Mouse (Mus musculus) lung, embryonic 15.5 days (tissue): ENCODE results near the gene Thrb. TPM values are rescaled to one million over a fixed set of nuclear protein-coding genes. Genes with fewer than 3 reads are reported as not detected.

Experiments
- ATAC-seq: fragments of 200-750 bp; cut with Nextera tagmentation; 2 replicates; pipeline ENCODE4 v1.8.0; 2017; ENCODE audit warnings: moderate number of reproducible peaks, borderline replicate concordance; ENCODE audit not compliant: low FRiP score, low TSS enrichment; ENCODE audit errors: extremely low read depth
- H3K27ac ChIP-seq: fragments of 300-500 bp; sonication (generic); 2 replicates; pipeline ENCODE4 v1.5.1; 2015; ENCODE audit warnings: moderate library complexity, mild to moderate bottlenecking, inconsistent platforms
- H3K27me3 ChIP-seq: fragments of 300-500 bp; sonication (generic); 2 replicates; pipeline ENCODE4 v1.6.1; 2015; ENCODE audit warnings: inconsistent platforms
- H3K36me3 ChIP-seq: fragments of 300-500 bp; sonication (generic); 2 replicates; pipeline ENCODE4 v1.6.1; 2015; ENCODE audit warnings: inconsistent platforms
- H3K4me1 ChIP-seq: fragments of 300-500 bp; sonication (generic); 2 replicates; pipeline ENCODE4 v1.6.1; 2015; ENCODE audit warnings: inconsistent platforms
- H3K4me2 ChIP-seq: fragments of 300-500 bp; sonication (generic); 2 replicates; pipeline ENCODE4 v1.6.1; 2015; ENCODE audit warnings: inconsistent platforms, mild to moderate bottlenecking, moderate library complexity
- H3K4me3 ChIP-seq: fragments of 300-500 bp; sonication (generic); 2 replicates; pipeline ENCODE4 v1.5.1; 2015; ENCODE audit warnings: mild to moderate bottlenecking, inconsistent platforms
- H3K9ac ChIP-seq: fragments of 300-500 bp; sonication (generic); 2 replicates; pipeline ENCODE4 v1.6.1; 2015; ENCODE audit warnings: inconsistent platforms
- H3K9me3 ChIP-seq: fragments of 300-500 bp; sonication (generic); 2 replicates; pipeline ENCODE4 v1.6.1; 2016; ENCODE audit warnings: inconsistent platforms
- WGBS: fragments of 180-500 bp; shearing (Covaris S2); methylation state at CpG from one replicate; pipeline ENCODE4 v1.1.7; 2015; 5-methylcytosine and 5-hydroxymethylcytosine counted together
- polyA plus RNA-seq: library from polyadenylated mRNA; unstranded; fragments of >200 nt; fragmentation: Nextera tagmentation; extraction: Ambion mirVana; gene quantifications from 2 replicates; pipeline ENCODE4 v1.2.1, GENCODE M21; 2015

The Thrb gene
- polyA plus RNA-seq, 1 experiment from 2014 or later = 1.9 TPM

- no peak overlapping the region for H3K9ac ChIP-seq
- H3K4me1 ChIP-seq = peaks cover 15% of the 10 kb centered on the region
- no peak overlapping the region for H3K4me3 ChIP-seq
- no peak for ATAC-seq
- H3K9me3 ChIP-seq = no peaks in the 10 kb centered on the region
- WGBS = 49% methylated on average over 5 of the region's 5 CpGs
- no peaks in the 10 kb centered on the region for H3K36me3 ChIP-seq
- no peak overlapping the region for H3K27ac ChIP-seq
- H3K4me2 ChIP-seq = no peak overlapping the region
- H3K27me3 ChIP-seq = peaks cover 35% of the 10 kb centered on the region
These were observed 2.0 kb downstream of the Thrb start for GRCm38 (mm10) chr14:17662087-17662486.

GRCm38 (mm10) chr14:17674335-17674734, 14.3 kb downstream of the Thrb start:
- no peaks in the 10 kb centered on the region for H3K27me3 ChIP-seq
- no peak overlapping the region for H3K4me3 ChIP-seq
- H3K9me3 ChIP-seq = no peaks in the 10 kb centered on the region
- 84% methylated on average over 1 of the region's 1 CpGs for WGBS
- H3K27ac ChIP-seq = no peak overlapping the region
- H3K4me2 ChIP-seq = no peak overlapping the region
- no peaks in the 10 kb centered on the region for H3K36me3 ChIP-seq
- ATAC-seq = no peak
- H3K9ac ChIP-seq = no peak overlapping the region
- H3K4me1 ChIP-seq = no peaks in the 10 kb centered on the region

- 55% methylated on average over 3 of the region's 3 CpGs for WGBS
- no peak overlapping the region for H3K4me3 ChIP-seq
These were observed 15.2 kb downstream of the Thrb start for GRCm38 (mm10) chr14:17675214-17675613.

GRCm38 (mm10) chr14:17681479-17681878, 21.4 kb downstream of the Thrb start:
- H3K9ac ChIP-seq = no peak overlapping the region

More at GRCm38 (mm10) chr14:17675214-17675613, 15.2 kb downstream of the Thrb start:
- Histone ChIP-seq H3K9ac (no peak overlapping the region), H3K27ac (no peak overlapping the region), H3K36me3 (no peaks in the 10 kb centered on the region), H3K4me1 (no peaks in the 10 kb centered on the region), H3K4me2 (no peak overlapping the region), H3K9me3 (no peaks in the 10 kb centered on the region), H3K27me3 (no peaks in the 10 kb centered on the region)
- ATAC-seq = no peak

GRCm38 (mm10) chr14:17684881-17685280, 24.8 kb downstream of the Thrb start:
- Histone ChIP-seq H3K4me3 (no peak overlapping the region), H3K27ac (no peak overlapping the region), H3K4me1 (no peaks in the 10 kb centered on the region), H3K36me3 (no peaks in the 10 kb centered on the region), H3K9me3 (no peaks in the 10 kb centered on the region), H3K27me3 (no peaks in the 10 kb centered on the region), H3K9ac (no peak overlapping the region), H3K4me2 (no peak overlapping the region)
- WGBS = 67% methylated on average over 1 of the region's 1 CpGs
- ATAC-seq = no peak

More at GRCm38 (mm10) chr14:17681479-17681878, 21.4 kb downstream of the Thrb start:
- no peak for ATAC-seq
- Histone ChIP-seq H3K4me2 (no peak overlapping the region), H3K4me3 (no peak overlapping the region), H3K27me3 (no peaks in the 10 kb centered on the region), H3K27ac (no peak overlapping the region), H3K9me3 (no peaks in the 10 kb centered on the region), H3K36me3 (no peaks in the 10 kb centered on the region), H3K4me1 (no peaks in the 10 kb centered on the region)

GRCm38 (mm10) chr14:17685491-17685890, 25.4 kb downstream of the Thrb start:
- ATAC-seq = no peak
- no peak overlapping the region for H3K4me3 ChIP-seq
- no peak overlapping the region for H3K4me2 ChIP-seq
- H3K4me1 ChIP-seq = no peaks in the 10 kb centered on the region
- no peaks in the 10 kb centered on the region for H3K9me3 ChIP-seq
- no peak overlapping the region for H3K27ac ChIP-seq
- H3K9ac ChIP-seq = no peak overlapping the region
- H3K27me3 ChIP-seq = no peaks in the 10 kb centered on the region
- 84% methylated on average over 3 of the region's 3 CpGs for WGBS
- H3K36me3 ChIP-seq = no peaks in the 10 kb centered on the region

GRCm38 (mm10) chr14:17686939-17687338, 26.9 kb downstream of the Thrb start:
- WGBS = 80% methylated on average over 3 of the region's 3 CpGs
- no peaks in the 10 kb centered on the region for H3K4me1 ChIP-seq
- no peaks in the 10 kb centered on the region for H3K9me3 ChIP-seq
- H3K9ac ChIP-seq = no peak overlapping the region
- H3K27me3 ChIP-seq = no peaks in the 10 kb centered on the region
- ATAC-seq = no peak
- H3K36me3 ChIP-seq = no peaks in the 10 kb centered on the region
- H3K4me3 ChIP-seq = no peak overlapping the region
- no peak overlapping the region for H3K27ac ChIP-seq
- no peak overlapping the region for H3K4me2 ChIP-seq

- Histone ChIP-seq H3K4me1 (no peaks in the 10 kb centered on the region), H3K27ac (no peak overlapping the region), H3K4me3 (no peak overlapping the region), H3K9ac (no peak overlapping the region), H3K36me3 (no peaks in the 10 kb centered on the region), H3K27me3 (no peaks in the 10 kb centered on the region), H3K4me2 (no peak overlapping the region), H3K9me3 (no peaks in the 10 kb centered on the region)
- no peak for ATAC-seq
- WGBS = 32% methylated on average over 1 of the region's 1 CpGs
These were observed 31.2 kb downstream of the Thrb start for GRCm38 (mm10) chr14:17691246-17691645.

- no peaks in the 10 kb centered on the region for H3K9me3 ChIP-seq
- 80% methylated on average over 4 of the region's 4 CpGs for WGBS
- ATAC-seq = no peak
These were observed 35.5 kb downstream of the Thrb start for GRCm38 (mm10) chr14:17695526-17695925.

GRCm38 (mm10) chr14:17697920-17698632, 38.0 kb downstream of the Thrb start:
- no peak overlapping the region for H3K4me3 ChIP-seq
- H3K4me2 ChIP-seq = no peak overlapping the region
- no peaks in the 10 kb centered on the region for H3K9me3 ChIP-seq
- no peak overlapping the region for H3K9ac ChIP-seq
- WGBS = 79% methylated on average over 9 of the region's 9 CpGs
- H3K27ac ChIP-seq = no peak overlapping the region
- no peaks in the 10 kb centered on the region for H3K4me1 ChIP-seq
- ATAC-seq = no peak
- no peaks in the 10 kb centered on the region for H3K36me3 ChIP-seq
- H3K27me3 ChIP-seq = no peaks in the 10 kb centered on the region

More at GRCm38 (mm10) chr14:17695526-17695925, 35.5 kb downstream of the Thrb start:
- Histone ChIP-seq H3K4me1 (no peaks in the 10 kb centered on the region), H3K27ac (no peak overlapping the region), H3K4me3 (no peak overlapping the region), H3K4me2 (no peak overlapping the region), H3K27me3 (no peaks in the 10 kb centered on the region), H3K9ac (no peak overlapping the region), H3K36me3 (no peaks in the 10 kb centered on the region)

GRCm38 (mm10) chr14:17700228-17700627, 40.2 kb downstream of the Thrb start:
- H3K36me3 ChIP-seq = no peaks in the 10 kb centered on the region
- ATAC-seq = no peak
- H3K9ac ChIP-seq = no peak overlapping the region
- H3K27ac ChIP-seq = no peak overlapping the region
- H3K9me3 ChIP-seq = no peaks in the 10 kb centered on the region
- H3K4me2 ChIP-seq = no peak overlapping the region
- 75% methylated on average over 3 of the region's 3 CpGs for WGBS
- no peak overlapping the region for H3K4me3 ChIP-seq
- H3K27me3 ChIP-seq = no peaks in the 10 kb centered on the region
- H3K4me1 ChIP-seq = no peaks in the 10 kb centered on the region

GRCm38 (mm10) chr14:17713297-17713904, 53.3 kb downstream of the Thrb start:
- no peaks in the 10 kb centered on the region for H3K9me3 ChIP-seq
- no peaks in the 10 kb centered on the region for H3K4me1 ChIP-seq

More at GRCm38 (mm10) chr14:17713297-17713904, 53.3 kb downstream of the Thrb start:
- H3K9ac ChIP-seq = no peak overlapping the region
- no peaks in the 10 kb centered on the region for H3K27me3 ChIP-seq
- no peaks in the 10 kb centered on the region for H3K36me3 ChIP-seq
- no peak overlapping the region for H3K27ac ChIP-seq
- ATAC-seq = no peak
- WGBS = 82% methylated on average over 7 of the region's 7 CpGs
- no peak overlapping the region for H3K4me2 ChIP-seq
- no peak overlapping the region for H3K4me3 ChIP-seq
